Mouse (Mus musculus) liver, postnatal 0 days (tissue): Measurements from ENCODE around the gene Zfp414.

Experiments used
- CTCF ChIP-seq: sonication (generic); IDR thresholded peaks from 2 replicates; pipeline ENCODE4 v1.5.1; 2016; ENCODE audit warnings: antibody characterized with exemption, low read depth
- EP300 ChIP-seq: IDR thresholded peaks from 2 replicates; pipeline ENCODE4 v1.6.1; 2016; ENCODE audit warnings: antibody characterized with exemption, low read depth, mild to moderate bottlenecking

- TF ChIP-seq CTCF = no peak
- TF ChIP-seq EP300 = no peak
Observed at GRCm38 (mm10) chr17:33586011-33586410, 42.9 kb upstream of the Zfp414 start.
